ENCODE assay signal across 11 mouse cellular contexts in genomic region chr14:123173183-123173582, GRCm38 (mm10).
DNase-seq lines count a peak whose midpoint lies in the region; ATAC-seq and TF ChIP-seq lines count a peak whose summit lies in the region.
"Had no signal": no experiment of that assay in that cellular context is flagged by ENCODE, and none has a peak within 500 bp of the region (broad histone marks: within the 10 kb centered on the region; RNA-seq: fewer than 3 reads in every experiment).

No protein-coding gene starts in this region.

- H3K4me3 ChIP-seq in cerebellum, adult 2 months (replicated peaks; ENCODE audit: insufficient read depth, low read depth, low read length): no peak overlapping the region
- H3K4me3 ChIP-seq in kidney, embryonic 14.5 days (ENCODE audit: low read length): no peak overlapping the region
- no peak overlapping the region for H3K4me3 ChIP-seq in intestine, embryonic 16.5 days (ENCODE audit: low read length)
- H3K4me3 ChIP-seq: hindbrain, embryonic 10.5 days; stomach, embryonic 15.5 days had no signal

- 13% methylated on average over 2 of the region's 2 CpGs for WGBS in cerebellum, adult 2 months
- 76% methylated on average over 2 of the region's 2 CpGs for WGBS in kidney, embryonic 14.5 days
- 60% methylated on average over 2 of the region's 2 CpGs for WGBS in intestine, embryonic 16.5 days

- H3K36me3 ChIP-seq in kidney, embryonic 14.5 days (ENCODE audit: control insufficient read depth, insufficient read depth, low read length): no peaks in the 10 kb centered on the region
- no peaks in the 10 kb centered on the region for H3K36me3 ChIP-seq in intestine, embryonic 16.5 days (ENCODE audit: control insufficient read depth, insufficient read depth, low read length)
- H3K36me3 ChIP-seq: hindbrain, embryonic 10.5 days; stomach, embryonic 15.5 days had no signal

- no peak for TF ChIP-seq POLR2A in cerebellum, adult 2 months (IDR thresholded peaks at IDR 0.05; ENCODE audit: borderline replicate concordance, insufficient read depth, low read length)

- TF ChIP-seq CTCF in cerebellum, adult 2 months (IDR thresholded peaks at IDR 0.05; ENCODE audit: borderline replicate concordance, insufficient read depth, low read depth, low read length): no peak

- no peaks in the 10 kb centered on the region for H3K4me1 ChIP-seq in cerebellum, adult 2 months (ENCODE audit: control insufficient read depth, insufficient read depth, low read length)
- no peaks in the 10 kb centered on the region for H3K4me1 ChIP-seq in kidney, embryonic 14.5 days (ENCODE audit: control insufficient read depth, insufficient read depth, low read length)
- no peaks in the 10 kb centered on the region for H3K4me1 ChIP-seq in intestine, embryonic 16.5 days (ENCODE audit: control insufficient read depth, insufficient read depth, low read length)
- H3K4me1 ChIP-seq: hindbrain, embryonic 10.5 days; stomach, embryonic 15.5 days had no signal

- H3K4me2 ChIP-seq in kidney, embryonic 14.5 days (replicated peaks; ENCODE audit: low read depth, low read length): no peak overlapping the region
- no peak overlapping the region for H3K4me2 ChIP-seq in intestine, embryonic 16.5 days (ENCODE audit: low read depth, low read length)
- H3K4me2 ChIP-seq: stomach, embryonic 15.5 days had no signal

- H3K27ac ChIP-seq in cerebellum, adult 2 months (ENCODE audit: insufficient read depth, low read length): no peak overlapping the region
- no peak overlapping the region for H3K27ac ChIP-seq in kidney, embryonic 14.5 days (ENCODE audit: low read depth, low read length)
- no peak overlapping the region for H3K27ac ChIP-seq in intestine, embryonic 16.5 days (ENCODE audit: low read length)
- H3K27ac ChIP-seq: hindbrain, embryonic 10.5 days; stomach, embryonic 15.5 days had no signal

- DNase-seq in cerebellum, adult 2 months: peak; percentile 9 to 15
- DNase-seq in cerebellum, adult 11 months: no peak
- DNase-seq in kidney, adult 11 months: peak; percentile 5
- DNase-seq in Muller cell, postnatal 12 days (ENCODE audit: inconsistent ontology term): peak; percentile 71
- peak; percentile 95 for DNase-seq in fibroblast of lung, adult 2 months (ENCODE audit: low read depth)
- no peak for DNase-seq in thymus, postnatal 14 days
- DNase-seq: B cell, adult 2 months had no signal

- H3K9me3 ChIP-seq in kidney, embryonic 14.5 days (ENCODE audit: control insufficient read depth, low read length): no peaks in the 10 kb centered on the region
- H3K9me3 ChIP-seq in intestine, embryonic 16.5 days (ENCODE audit: control insufficient read depth, low read length): no peaks in the 10 kb centered on the region
- H3K9me3 ChIP-seq: hindbrain, embryonic 10.5 days; stomach, embryonic 15.5 days had no signal

- no peaks in the 10 kb centered on the region for H3K27me3 ChIP-seq in cerebellum, adult 2 months (ENCODE audit: control insufficient read depth, insufficient read depth, low read length)
- no peaks in the 10 kb centered on the region for H3K27me3 ChIP-seq in kidney, embryonic 14.5 days (ENCODE audit: control insufficient read depth, insufficient read depth, low read length)
- H3K27me3 ChIP-seq in intestine, embryonic 16.5 days (replicated peaks; ENCODE audit: control insufficient read depth, insufficient read depth, low read length): no peaks in the 10 kb centered on the region
- H3K27me3 ChIP-seq: stomach, embryonic 15.5 days had no signal

- no peak overlapping the region for H3K9ac ChIP-seq in kidney, embryonic 14.5 days (ENCODE audit: low read depth, low read length)
- no peak overlapping the region for H3K9ac ChIP-seq in intestine, embryonic 16.5 days (ENCODE audit: low read depth, low read length)
- H3K9ac ChIP-seq: stomach, embryonic 15.5 days had no signal

- no peak for ATAC-seq in kidney, embryonic 14.5 days (ENCODE audit: low FRiP score, low TSS enrichment)
- no peak for ATAC-seq in intestine, embryonic 16.5 days

Comparison
In these comparisons a context has a peak if more than half of its experiments do, and no peak if none do; other contexts are left out.
1. DNase-seq: peak in cerebellum, adult 2 months (2 of 2), kidney, adult 11 months (single experiment), Muller cell, postnatal 12 days (single experiment) and fibroblast of lung, adult 2 months (single experiment); none in cerebellum, adult 11 months (single experiment) and thymus, postnatal 14 days (single experiment).